Mouse (Mus musculus): ENCODE measurements around the gene Phactr3. TPM values are rescaled to one million over a fixed set of nuclear protein-coding genes. Genes with fewer than 3 reads are reported as not detected.
A peak's percentile ranks its signal among the peaks of the same experiment; 100 is the strongest.

Phactr3 gene
- total RNA-seq, 1 experiment, result 1.1 TPM

DNA sequence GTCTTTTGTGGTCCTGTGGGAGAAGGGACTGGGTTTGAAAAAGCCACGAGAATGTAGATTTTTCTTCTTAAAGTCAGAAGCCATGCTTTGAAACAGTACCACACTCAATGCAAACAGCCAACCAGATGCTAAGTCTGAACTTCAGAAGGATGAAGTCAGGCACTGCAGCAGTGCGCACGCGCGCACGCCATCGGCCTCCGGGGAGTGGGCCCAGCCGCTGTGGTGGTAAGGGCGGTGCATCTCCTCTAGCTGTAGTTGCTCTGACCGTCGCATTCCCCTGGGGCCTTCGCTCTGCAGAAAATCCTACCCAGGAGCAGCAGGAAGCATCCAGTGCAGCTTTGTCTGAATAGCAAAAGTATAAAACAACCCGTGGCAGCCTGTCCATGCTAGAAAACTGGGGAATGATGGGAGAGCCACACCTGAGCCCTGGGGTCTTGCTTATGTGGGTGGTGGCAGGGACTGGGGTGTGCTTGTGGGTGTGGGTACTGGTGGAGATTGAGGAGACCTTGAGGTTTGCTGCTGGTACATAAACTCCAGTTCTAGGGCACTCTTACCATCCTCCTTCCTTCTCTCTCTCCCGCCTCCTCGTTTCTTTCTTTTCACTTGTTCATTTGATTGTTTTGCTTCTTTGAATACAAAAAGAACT is 56.6 kb downstream of the Phactr3 start:
- in situ Hi-C loops (cut with MboI; ENCODE audit: low sequenced_read_pairs in 2 of 2, unreplicated experiment in 2 of 2), result no loop called here
- Histone ChIP-seq H3K27ac (ENCODE audit: insufficient read depth, low read depth, low read length, poor library complexity, severe bottlenecking) (no peak overlapping the region), H3K4me1 (ENCODE audit: control insufficient read depth in 2 of 2, insufficient read depth in 2 of 2, low read length in 2 of 2, poor library complexity in 1 of 2) (0 out of 4 replicates have a peak, but pooled peaks cover 0 to 2% of the 10 kb centered on the region in 2 experiments), H3K9me3 (ENCODE audit: control insufficient read depth, insufficient read depth, low read depth, low read length) (no peaks in the 10 kb centered on the region), H3K9ac (ENCODE audit: insufficient read depth, low read depth, low read length, poor library complexity, severe bottlenecking) (no peak overlapping the region), H3K36me3 (ENCODE audit: control insufficient read depth, insufficient read depth, low read length, poor library complexity, severe bottlenecking) (no peaks in the 10 kb centered on the region), H3K4me3 (ENCODE audit: insufficient read depth in 1 of 2, low read depth in 1 of 2, low read length in 2 of 2, poor library complexity in 1 of 2, severe bottlenecking in 1 of 2) (no peak overlapping the region)
- TF ChIP-seq HCFC1 (IDR thresholded peaks at IDR 0.05; ENCODE audit: borderline replicate concordance, insufficient read depth, low read length) (no peak), CHD2 (IDR thresholded peaks at IDR 0.05; ENCODE audit: low read depth, low read length) (no peak), ZNF384 (IDR thresholded peaks at IDR 0.05; ENCODE audit: low read depth, low read length) (no peak), MAFK (IDR thresholded peaks at IDR 0.05; ENCODE audit: insufficient read depth, low read depth, low read length) (no peak), ZC3H11A (IDR thresholded peaks at IDR 0.05; ENCODE audit: borderline replicate concordance, low read depth, low read length) (no peak)
- DNase-seq (ENCODE audit: low read depth, low spot score), result peak; percentile 31

DNA sequence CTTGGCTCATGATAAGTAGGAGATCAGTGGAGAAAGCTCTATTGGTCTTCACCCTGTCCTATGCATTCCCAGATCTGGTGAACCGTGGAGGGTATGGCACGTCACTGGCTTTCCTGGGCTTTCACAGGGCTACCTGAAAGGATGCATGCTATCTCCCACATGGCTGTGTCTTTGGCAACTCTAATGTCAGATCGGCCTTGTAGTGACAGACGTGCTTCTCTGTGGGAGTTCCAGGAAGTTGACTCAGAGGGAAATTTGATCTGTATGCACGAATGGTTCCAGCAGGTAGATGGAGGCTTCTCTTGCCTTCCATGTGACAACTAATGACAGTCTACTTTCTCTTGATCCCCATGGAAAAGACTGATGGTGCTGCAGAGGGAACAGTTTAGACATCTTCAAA is 65.5 kb downstream of the Phactr3 start:
- Histone ChIP-seq H3K36me3 (ENCODE audit: control insufficient read depth, insufficient read depth, low read length, poor library complexity, severe bottlenecking) (no peaks in the 10 kb centered on the region), H3K27ac (ENCODE audit: insufficient read depth, low read depth, low read length, poor library complexity, severe bottlenecking) (no peak overlapping the region), H3K9me3 (ENCODE audit: control insufficient read depth, insufficient read depth, low read depth, low read length) (no peaks in the 10 kb centered on the region), H3K4me3 (ENCODE audit: insufficient read depth in 1 of 2, low read depth in 1 of 2, low read length in 2 of 2, poor library complexity in 1 of 2, severe bottlenecking in 1 of 2) (no peak overlapping the region), H3K9ac (ENCODE audit: insufficient read depth, low read depth, low read length, poor library complexity, severe bottlenecking) (no peak overlapping the region), H3K4me1 (ENCODE audit: control insufficient read depth in 2 of 2, insufficient read depth in 2 of 2, low read length in 2 of 2, poor library complexity in 1 of 2) (no peaks in the 10 kb centered on the region)
- no peak for DNase-seq (ENCODE audit: low read depth, low spot score)
- TF ChIP-seq HCFC1 (IDR thresholded peaks at IDR 0.05; ENCODE audit: borderline replicate concordance, insufficient read depth, low read length) (no peak), MAFK (IDR thresholded peaks at IDR 0.05; ENCODE audit: insufficient read depth, low read depth, low read length) (no peak), ZNF384 (IDR thresholded peaks at IDR 0.05; ENCODE audit: low read depth, low read length) (no peak), ZC3H11A (IDR thresholded peaks at IDR 0.05; ENCODE audit: borderline replicate concordance, low read depth, low read length) (no peak), CHD2 (IDR thresholded peaks at IDR 0.05; ENCODE audit: low read depth, low read length) (no peak)
- in situ Hi-C loops (cut with MboI; ENCODE audit: low sequenced_read_pairs in 2 of 2, unreplicated experiment in 2 of 2), result no loop called here

DNA sequence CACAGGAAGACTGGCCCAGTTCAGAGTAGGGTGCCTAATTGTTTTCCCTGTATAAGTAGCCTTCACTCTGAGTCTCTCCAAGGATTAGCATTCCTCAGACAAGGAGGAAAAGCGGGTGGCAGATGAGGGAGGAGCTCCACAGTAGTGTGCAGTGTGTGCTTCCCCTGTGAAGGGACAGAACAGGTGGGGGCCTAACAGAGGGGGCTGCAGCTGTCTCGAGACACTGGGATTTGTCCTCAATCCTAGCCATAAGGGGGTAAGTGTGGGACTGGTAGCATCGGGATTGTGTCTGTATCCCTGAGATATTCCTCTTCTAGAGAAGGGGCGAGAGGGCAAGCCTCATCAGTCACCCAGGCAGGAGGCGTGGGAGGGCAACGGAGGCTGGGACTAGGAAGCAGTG is 66.1 kb downstream of the Phactr3 start:
- H3K9me3 ChIP-seq (ENCODE audit: control insufficient read depth, insufficient read depth, low read depth, low read length), result no peaks in the 10 kb centered on the region
- H3K9ac ChIP-seq (ENCODE audit: insufficient read depth, low read depth, low read length, poor library complexity, severe bottlenecking), result no peak overlapping the region
- H3K27ac ChIP-seq (ENCODE audit: insufficient read depth, low read depth, low read length, poor library complexity, severe bottlenecking), result no peak overlapping the region
- in situ Hi-C loops (cut with MboI; ENCODE audit: low sequenced_read_pairs in 2 of 2, unreplicated experiment in 2 of 2), result no loop called here
- H3K4me3 ChIP-seq (ENCODE audit: insufficient read depth in 1 of 2, low read depth in 1 of 2, low read length in 2 of 2, poor library complexity in 1 of 2, severe bottlenecking in 1 of 2), result no peak overlapping the region
- no peak for TF ChIP-seq ZC3H11A (IDR thresholded peaks at IDR 0.05; ENCODE audit: borderline replicate concordance, low read depth, low read length)
- no peak for TF ChIP-seq CHD2 (IDR thresholded peaks at IDR 0.05; ENCODE audit: low read depth, low read length)
- no peak for TF ChIP-seq ZNF384 (IDR thresholded peaks at IDR 0.05; ENCODE audit: low read depth, low read length)
- no peak for TF ChIP-seq HCFC1 (IDR thresholded peaks at IDR 0.05; ENCODE audit: borderline replicate concordance, insufficient read depth, low read length)
- no peak for TF ChIP-seq MAFK (IDR thresholded peaks at IDR 0.05; ENCODE audit: insufficient read depth, low read depth, low read length)
- H3K36me3 ChIP-seq (ENCODE audit: control insufficient read depth, insufficient read depth, low read length, poor library complexity, severe bottlenecking), result no peaks in the 10 kb centered on the region
- H3K4me1 ChIP-seq (ENCODE audit: control insufficient read depth in 2 of 2, insufficient read depth in 2 of 2, low read length in 2 of 2, poor library complexity in 1 of 2), result no peaks in the 10 kb centered on the region
- DNase-seq (ENCODE audit: low read depth, low spot score), result no peak

DNA sequence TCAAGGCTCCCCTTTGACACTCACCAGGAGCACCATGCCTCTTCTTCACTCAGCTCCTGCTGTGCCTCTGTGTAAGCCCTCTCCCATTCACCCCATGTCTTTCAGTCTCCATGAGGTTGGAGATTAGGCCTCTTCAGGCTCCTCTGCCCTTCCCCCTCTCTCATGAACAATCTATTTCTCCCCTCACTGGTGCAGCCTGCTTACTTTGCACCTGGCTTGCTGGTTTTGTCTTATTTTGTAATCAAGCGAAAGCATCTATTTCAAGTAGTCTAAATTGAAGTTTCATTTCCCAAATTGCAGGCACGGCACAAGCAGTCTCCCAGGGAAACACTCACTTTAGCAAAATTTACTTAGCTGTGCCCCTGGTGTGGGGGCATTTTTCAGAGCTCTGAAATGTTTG is 70.2 kb downstream of the Phactr3 start:
- H3K36me3 ChIP-seq (ENCODE audit: control insufficient read depth, insufficient read depth, low read length, poor library complexity, severe bottlenecking), result no peaks in the 10 kb centered on the region
- H3K9me3 ChIP-seq (ENCODE audit: control insufficient read depth, insufficient read depth, low read depth, low read length), result no peaks in the 10 kb centered on the region
- H3K9ac ChIP-seq (ENCODE audit: insufficient read depth, low read depth, low read length, poor library complexity, severe bottlenecking), result no peak overlapping the region
- no peaks in the 10 kb centered on the region for H3K4me1 ChIP-seq (ENCODE audit: control insufficient read depth in 2 of 2, insufficient read depth in 2 of 2, low read length in 2 of 2, poor library complexity in 1 of 2)
- H3K27ac ChIP-seq (ENCODE audit: insufficient read depth, low read depth, low read length, poor library complexity, severe bottlenecking), result no peak overlapping the region
- H3K4me3 ChIP-seq (ENCODE audit: insufficient read depth in 1 of 2, low read depth in 1 of 2, low read length in 2 of 2, poor library complexity in 1 of 2, severe bottlenecking in 1 of 2), result no peak overlapping the region
- TF ChIP-seq ZNF384 (IDR thresholded peaks at IDR 0.05; ENCODE audit: low read depth, low read length), result no peak
- TF ChIP-seq CHD2 (IDR thresholded peaks at IDR 0.05; ENCODE audit: low read depth, low read length), result no peak
- no peak for TF ChIP-seq MAFK (IDR thresholded peaks at IDR 0.05; ENCODE audit: insufficient read depth, low read depth, low read length)
- TF ChIP-seq ZC3H11A (IDR thresholded peaks at IDR 0.05; ENCODE audit: borderline replicate concordance, low read depth, low read length), result no peak
- TF ChIP-seq HCFC1 (IDR thresholded peaks at IDR 0.05; ENCODE audit: borderline replicate concordance, insufficient read depth, low read length), result no peak
- in situ Hi-C loops (cut with MboI; ENCODE audit: low sequenced_read_pairs in 2 of 2, unreplicated experiment in 2 of 2), result no loop called here
- DNase-seq (ENCODE audit: low read depth, low spot score), result no peak

All from ES-E14 (cell line).